Mouse (Mus musculus) heart, adult 18-20 months (tissue): ENCODE measurements at regions not wholly inside any gene's neighbourhood (a gene's known extent, or its start where the extent isn't known, plus 50 kb on each side); places are given as distances from the start of the nearest gene placed in this dataset.

Source experiments
- DNase-seq, 2 experiments: peaks; one replicate each; pipeline ENCODE4 v3.0.0; 2021 to 2022; ENCODE audit warnings: mixed read lengths in 1 of 2

- DNase-seq = no peak
Observed at GRCm38 (mm10) chr16:78631797-78632196, 55.3 kb upstream of the D16Ertd472e start.

- no peak for DNase-seq
Observed at GRCm38 (mm10) chr16:78626803-78627202, 50.3 kb upstream of the D16Ertd472e start.
